Mouse (Mus musculus) fat pad, adult 2 months (tissue): ENCODE measurements around the gene Gm8297.
"Not testable (repeated sequence)": the region's sequence is repeated elsewhere in the genome, so short reads cannot be mapped to it uniquely, and the experiment has no call there.

ENCODE experiments used
- DNase-seq: peaks from one replicate; pipeline ENCODE4 v3.0.0-alpha.2; 2011; ENCODE audit warnings: low read depth, low spot score; ENCODE audit errors: extremely low read depth

Gm8297 gene

GRCm38 (mm10) chr14:4983635-4984034 is at the start of gene Gm8297:
Gene Gm8297, plus strand, starts transcription at chr14:4983935.
- DNase-seq: not testable (repeated sequence)

- not testable (repeated sequence) for DNase-seq
Observed at GRCm38 (mm10) chr14:5015591-5015990, 31.9 kb downstream of the Gm8297 start, which contains the start of gene Gm3298. Gene Gm3298, plus strand, starts transcription at chr14:5015891.
